Mouse (Mus musculus): ENCODE measurements around the gene Krt73. TPM values are rescaled to one million over a fixed set of nuclear protein-coding genes. Genes with fewer than 3 reads are reported as not detected.

The Krt73 gene
- total RNA-seq (2014; fragmentation: Nextera tagmentation) = not detected in 2 replicates
- not detected in 2 replicates for total RNA-seq (2017)
- not detected in 2 replicates for polyA plus RNA-seq (2012)

GRCm38 (mm10) chr15:101802296-101802835 lies at the start of gene Krt73:
Krt73 (minus strand) TSS chr15:101802346.
- Histone ChIP-seq H3K9me3 (replicated peaks) (peaks cover 19% of the 10 kb centered on the region), H3K36me3 (replicated peaks) (no peaks in the 10 kb centered on the region), H3K4me1 (ENCODE audit: insufficient read depth, low read depth, low read length) (no peaks in the 10 kb centered on the region), H3K4me3 (ENCODE audit: low read depth, low read length) (no peak within 1 kb of the TSS), H3K27me3 (ENCODE audit: insufficient read depth, low read length) (no peaks in the 10 kb centered on the region)
- DNase-seq (ENCODE audit: low spot score) = no peak
- no peak for TF ChIP-seq CTCF (IDR thresholded peaks at IDR 0.05; ENCODE audit: low read depth, low read length)
- TF ChIP-seq TAL1 (conservative IDR thresholded peaks at IDR 0.05; ENCODE audit: low read depth, low read length) = no peak
- no peak for TF ChIP-seq GATA1 (IDR thresholded peaks at IDR 0.05; ENCODE audit: borderline replicate concordance, low read length)
- no peak for TF ChIP-seq GATA2 (IDR thresholded peaks at IDR 0.05; ENCODE audit: borderline replicate concordance, low read depth, low read length)
- ATAC-seq (ENCODE audit: extremely low read depth, insufficient number of reproducible peaks, low FRiP score, poor library complexity, severe bottlenecking) = no peak

- H3K9me3 ChIP-seq (replicated peaks) = peaks cover 28% of the 10 kb centered on the region
- H3K4me3 ChIP-seq (ENCODE audit: low read depth, low read length) = no peak within 1 kb of the TSS
- H3K36me3 ChIP-seq (replicated peaks) = no peaks in the 10 kb centered on the region
- ATAC-seq (ENCODE audit: extremely low read depth, insufficient number of reproducible peaks, low FRiP score, poor library complexity, severe bottlenecking) (no peak), DNase-seq (ENCODE audit: low spot score) (no peak)
- no peaks in the 10 kb centered on the region for H3K4me1 ChIP-seq (ENCODE audit: insufficient read depth, low read depth, low read length)
- TF ChIP-seq TAL1 (conservative IDR thresholded peaks at IDR 0.05; ENCODE audit: low read depth, low read length) = no peak
- no peak for TF ChIP-seq POLR2AphosphoS5 (IDR thresholded peaks at IDR 0.05; ENCODE audit: insufficient replicate concordance, low read depth, low read length)
- no peaks in the 10 kb centered on the region for H3K27me3 ChIP-seq (ENCODE audit: insufficient read depth, low read length)
Observed at GRCm38 (mm10) chr15:101850694-101851093, 48.5 kb upstream of the Krt73 start, which contains the start of gene Krt1. Krt1 (minus strand) TSS chr15:101850794.

DNA sequence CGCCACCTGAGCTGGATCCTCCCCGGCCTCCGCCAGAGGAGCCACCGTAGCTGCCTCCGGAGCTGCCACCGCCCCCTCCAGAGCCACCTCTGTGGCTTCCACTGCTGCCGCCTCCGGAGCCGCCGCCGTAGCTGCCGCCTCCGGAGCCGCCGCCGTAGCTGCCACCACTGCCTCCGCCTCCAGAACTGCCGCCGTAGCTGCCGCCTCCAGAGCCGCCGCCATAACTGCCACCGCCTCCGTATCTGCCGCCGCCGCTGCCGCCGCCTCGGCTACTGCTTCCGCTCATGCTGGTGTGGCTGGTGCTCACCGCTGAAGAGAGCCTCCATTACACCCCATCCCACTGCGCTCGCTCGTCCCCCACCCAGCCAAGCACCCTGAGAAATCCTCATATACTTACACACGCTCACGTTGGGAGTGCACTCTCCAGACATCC lies 43.8 kb upstream of the Krt73 start:
- Histone ChIP-seq H3K4me1 (ENCODE audit: insufficient read depth, low read depth, low read length) (no peaks in the 10 kb centered on the region), H3K9me3 (replicated peaks) (peaks cover 19% of the 10 kb centered on the region), H3K27me3 (ENCODE audit: insufficient read depth, low read length) (no peaks in the 10 kb centered on the region), H3K4me3 (ENCODE audit: low read depth, low read length) (no peak overlapping the region), H3K36me3 (replicated peaks) (no peaks in the 10 kb centered on the region)
- TF ChIP-seq POLR2AphosphoS5 (IDR thresholded peaks at IDR 0.05; ENCODE audit: insufficient replicate concordance, low read depth, low read length) = no peak
- no peak for TF ChIP-seq CTCF (IDR thresholded peaks at IDR 0.05; ENCODE audit: low read depth, low read length)
- no peak for TF ChIP-seq TAL1 (conservative IDR thresholded peaks at IDR 0.05; ENCODE audit: low read depth, low read length)
- TF ChIP-seq GATA2 (IDR thresholded peaks at IDR 0.05; ENCODE audit: borderline replicate concordance, low read depth, low read length) = no peak
- no peak for TF ChIP-seq GATA1 (IDR thresholded peaks at IDR 0.05; ENCODE audit: borderline replicate concordance, low read length)
- ATAC-seq (ENCODE audit: extremely low read depth, insufficient number of reproducible peaks, low FRiP score, poor library complexity, severe bottlenecking) (no peak), DNase-seq (ENCODE audit: low spot score) (no peak)

- H3K9me3 ChIP-seq (replicated peaks) = peaks cover 13% of the 10 kb centered on the region
- TF ChIP-seq GATA2 (IDR thresholded peaks at IDR 0.05; ENCODE audit: borderline replicate concordance, low read depth, low read length) (no peak), CTCF (IDR thresholded peaks at IDR 0.05; ENCODE audit: low read depth, low read length) (no peak), TAL1 (conservative IDR thresholded peaks at IDR 0.05; ENCODE audit: low read depth, low read length) (no peak), POLR2AphosphoS5 (IDR thresholded peaks at IDR 0.05; ENCODE audit: insufficient replicate concordance, low read depth, low read length) (no peak), GATA1 (IDR thresholded peaks at IDR 0.05; ENCODE audit: borderline replicate concordance, low read length) (no peak)
- H3K27me3 ChIP-seq (ENCODE audit: insufficient read depth, low read length) = no peaks in the 10 kb centered on the region
- H3K4me3 ChIP-seq (ENCODE audit: low read depth, low read length) = no peak overlapping the region
- H3K4me1 ChIP-seq (ENCODE audit: insufficient read depth, low read depth, low read length) = no peaks in the 10 kb centered on the region
- H3K36me3 ChIP-seq (replicated peaks) = no peaks in the 10 kb centered on the region
- ATAC-seq (ENCODE audit: extremely low read depth, insufficient number of reproducible peaks, low FRiP score, poor library complexity, severe bottlenecking) (no peak), DNase-seq (ENCODE audit: low spot score) (no peak)
Observed at GRCm38 (mm10) chr15:101843192-101843591, 41.0 kb upstream of the Krt73 start.

DNA sequence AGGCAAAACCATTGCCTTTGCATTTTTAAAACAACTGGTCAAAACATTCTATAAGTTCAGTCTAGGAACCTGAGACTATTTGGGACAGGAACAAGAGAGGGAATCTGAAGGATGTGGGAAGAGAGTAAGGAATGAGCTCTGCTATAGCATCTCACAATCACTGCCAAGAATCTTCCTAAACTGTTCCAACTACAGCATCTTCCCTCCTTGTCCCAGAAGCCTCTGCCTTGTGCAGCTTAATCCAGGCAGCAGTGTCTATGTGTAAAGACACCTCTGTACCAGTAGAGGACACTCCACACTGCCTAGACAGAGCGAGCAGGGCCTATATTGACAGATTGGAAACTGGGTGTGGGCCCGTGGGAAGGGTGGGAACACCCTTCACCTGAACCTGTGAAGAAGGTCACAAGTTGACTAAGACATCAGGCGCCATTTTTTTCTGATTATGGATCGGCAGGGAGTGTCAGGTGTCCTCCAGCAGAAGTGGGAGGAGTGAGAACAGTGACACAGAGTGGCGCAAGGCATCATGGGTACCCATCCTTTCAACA lies 32.7 kb upstream of the Krt73 start:
- ATAC-seq (ENCODE audit: extremely low read depth, insufficient number of reproducible peaks, low FRiP score, poor library complexity, severe bottlenecking) = no peak
- peaks cover 12% of the 10 kb centered on the region for H3K9me3 ChIP-seq (replicated peaks)
- DNase-seq (ENCODE audit: low spot score) = no peak
- no peaks in the 10 kb centered on the region for H3K27me3 ChIP-seq (ENCODE audit: insufficient read depth, low read length)
- no peaks in the 10 kb centered on the region for H3K4me1 ChIP-seq (ENCODE audit: insufficient read depth, low read depth, low read length)
- H3K4me3 ChIP-seq (ENCODE audit: low read depth, low read length) = no peak overlapping the region
- no peaks in the 10 kb centered on the region for H3K36me3 ChIP-seq (replicated peaks)
- TF ChIP-seq GATA1 (IDR thresholded peaks at IDR 0.05; ENCODE audit: borderline replicate concordance, low read length) = no peak
- TF ChIP-seq CTCF (IDR thresholded peaks at IDR 0.05; ENCODE audit: low read depth, low read length) = no peak
- TF ChIP-seq GATA2 (IDR thresholded peaks at IDR 0.05; ENCODE audit: borderline replicate concordance, low read depth, low read length) = no peak
- no peak for TF ChIP-seq TAL1 (conservative IDR thresholded peaks at IDR 0.05; ENCODE audit: low read depth, low read length)
- no peak for TF ChIP-seq POLR2AphosphoS5 (IDR thresholded peaks at IDR 0.05; ENCODE audit: insufficient replicate concordance, low read depth, low read length)

DNA sequence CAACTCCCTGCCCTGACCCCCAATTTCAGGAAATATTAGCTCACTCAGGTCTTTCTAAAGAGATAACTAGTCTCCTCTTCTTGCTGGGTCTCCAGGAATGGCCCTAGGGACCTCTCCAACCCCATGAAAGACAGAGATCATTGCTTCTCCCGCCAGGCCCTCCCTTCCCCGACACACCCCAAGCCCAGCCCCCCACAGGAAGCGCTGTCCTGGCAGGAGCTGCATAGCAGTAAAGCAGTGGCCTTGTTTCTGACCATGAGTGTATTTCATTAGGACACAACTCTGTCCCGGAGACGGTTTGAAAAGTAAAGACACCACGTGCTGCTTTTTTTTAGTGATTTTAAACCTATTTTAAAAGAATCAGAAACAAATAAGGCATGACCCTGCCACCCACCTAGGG lies 31.0 kb upstream of the Krt73 start:
- no peak overlapping the region for H3K4me3 ChIP-seq (ENCODE audit: low read depth, low read length)
- H3K9me3 ChIP-seq (replicated peaks) = peaks cover 17% of the 10 kb centered on the region
- TF ChIP-seq GATA2 (IDR thresholded peaks at IDR 0.05; ENCODE audit: borderline replicate concordance, low read depth, low read length) = no peak
- no peak for TF ChIP-seq TAL1 (conservative IDR thresholded peaks at IDR 0.05; ENCODE audit: low read depth, low read length)
- TF ChIP-seq POLR2AphosphoS5 (IDR thresholded peaks at IDR 0.05; ENCODE audit: insufficient replicate concordance, low read depth, low read length) = no peak
- TF ChIP-seq CTCF (IDR thresholded peaks at IDR 0.05; ENCODE audit: low read depth, low read length) = no peak
- TF ChIP-seq GATA1 (IDR thresholded peaks at IDR 0.05; ENCODE audit: borderline replicate concordance, low read length) = no peak
- ATAC-seq (ENCODE audit: extremely low read depth, insufficient number of reproducible peaks, low FRiP score, poor library complexity, severe bottlenecking) (no peak), DNase-seq (ENCODE audit: low spot score) (no peak)
- no peaks in the 10 kb centered on the region for H3K27me3 ChIP-seq (ENCODE audit: insufficient read depth, low read length)
- no peaks in the 10 kb centered on the region for H3K36me3 ChIP-seq (replicated peaks)
- H3K4me1 ChIP-seq (ENCODE audit: insufficient read depth, low read depth, low read length) = no peaks in the 10 kb centered on the region

Measured in G1E (cell line).